Mouse (Mus musculus) neural tube, embryonic 13.5 days (tissue): ENCODE measurements around the gene Pdgfc. TPM values are rescaled to one million over a fixed set of nuclear protein-coding genes. Genes with fewer than 3 reads are reported as not detected.

Experiments
- ATAC-seq: fragments of 200-750 bp; cut with Nextera tagmentation; 2 replicates; pipeline ENCODE4 v1.8.0; 2017; ENCODE audit warnings: low read depth, mild to moderate bottlenecking, moderate TSS enrichment, moderate library complexity
- H3K27ac ChIP-seq: fragments of 300-500 bp; sonication (generic); replicated peaks from 2 replicates; pipeline ENCODE4 v1.5.1; 2015; ENCODE audit warnings: moderate library complexity, mild to moderate bottlenecking, inconsistent platforms
- H3K27me3 ChIP-seq: fragments of 300-500 bp; sonication (generic); 2 replicates; pipeline ENCODE4 v1.6.1; 2015; ENCODE audit warnings: mild to moderate bottlenecking, inconsistent platforms
- H3K36me3 ChIP-seq: fragments of 300-500 bp; sonication (generic); 2 replicates; pipeline ENCODE4 v1.6.1; 2015; ENCODE audit warnings: mild to moderate bottlenecking, inconsistent platforms
- H3K4me1 ChIP-seq: fragments of 300-500 bp; sonication (generic); replicated peaks from 2 replicates; pipeline ENCODE4 v1.6.1; 2015; ENCODE audit warnings: inconsistent platforms
- H3K4me2 ChIP-seq: fragments of 300-500 bp; sonication (generic); 2 replicates; pipeline ENCODE4 v1.6.1; 2015; ENCODE audit warnings: inconsistent platforms, mild to moderate bottlenecking, moderate library complexity
- H3K4me3 ChIP-seq: fragments of 300-500 bp; sonication (generic); 2 replicates; pipeline ENCODE4 v1.5.1; 2015; ENCODE audit warnings: mild to moderate bottlenecking, inconsistent platforms
- H3K9ac ChIP-seq: fragments of 300-500 bp; sonication (generic); 2 replicates; pipeline ENCODE4 v1.6.1; 2015; ENCODE audit warnings: moderate library complexity, mild to moderate bottlenecking, inconsistent platforms
- H3K9me3 ChIP-seq: fragments of 300-500 bp; sonication (generic); 2 replicates; pipeline ENCODE4 v1.6.1; 2016; ENCODE audit warnings: inconsistent platforms
- WGBS: fragments of 180-500 bp; shearing (Covaris S2); methylation state at CpG from one replicate; pipeline ENCODE4 v1.1.7; 2015; 5-methylcytosine and 5-hydroxymethylcytosine counted together
- polyA plus RNA-seq: library from polyadenylated mRNA; unstranded; fragments of >200 nt; fragmentation: Nextera tagmentation; extraction: Ambion mirVana; gene quantifications from 2 replicates; pipeline ENCODE4 v1.2.1, GENCODE M21; 2015

Pdgfc gene
- polyA plus RNA-seq, 1 experiment from 2014 or later, result 4.1 TPM

- WGBS, result 44% methylated on average over 4 of the region's 4 CpGs
- Histone ChIP-seq H3K27me3 (no peaks in the 10 kb centered on the region), H3K36me3 (no peaks in the 10 kb centered on the region), H3K4me2 (no peak overlapping the region), H3K4me3 (no peak overlapping the region), H3K9ac (no peak overlapping the region), H3K9me3 (no peaks in the 10 kb centered on the region), H3K4me1 (no peaks in the 10 kb centered on the region), H3K27ac (no peak overlapping the region)
- ATAC-seq, result no peak
Observed at GRCm38 (mm10) chr3:81170073-81170809, 134.0 kb downstream of the Pdgfc start.

- Histone ChIP-seq H3K9me3 (no peaks in the 10 kb centered on the region), H3K9ac (no peak overlapping the region), H3K4me1 (no peaks in the 10 kb centered on the region), H3K36me3 (no peaks in the 10 kb centered on the region), H3K4me2 (no peak overlapping the region), H3K27me3 (no peaks in the 10 kb centered on the region), H3K27ac (no peak overlapping the region), H3K4me3 (no peak overlapping the region)
- no peak for ATAC-seq
- WGBS, result 90% methylated on average over 3 of the region's 3 CpGs
Observed at GRCm38 (mm10) chr3:81174832-81175231, 138.6 kb downstream of the Pdgfc start.

GRCm38 (mm10) chr3:81181319-81182013 lies 145.2 kb downstream of the Pdgfc start:
- H3K4me2 ChIP-seq, result no peak overlapping the region
- H3K27me3 ChIP-seq, result no peaks in the 10 kb centered on the region
- no peak for ATAC-seq
- H3K4me3 ChIP-seq, result no peak overlapping the region
- H3K27ac ChIP-seq, result no peak overlapping the region
- H3K9me3 ChIP-seq, result no peaks in the 10 kb centered on the region
- WGBS, result 94% methylated on average over 1 of the region's 1 CpGs
- H3K4me1 ChIP-seq, result no peaks in the 10 kb centered on the region
- no peak overlapping the region for H3K9ac ChIP-seq
- no peaks in the 10 kb centered on the region for H3K36me3 ChIP-seq

GRCm38 (mm10) chr3:81196937-81197336 lies 160.7 kb downstream of the Pdgfc start:
- no peak overlapping the region for H3K9ac ChIP-seq
- no peaks in the 10 kb centered on the region for H3K9me3 ChIP-seq
- H3K27me3 ChIP-seq, result no peaks in the 10 kb centered on the region
- no peak overlapping the region for H3K4me2 ChIP-seq
- H3K36me3 ChIP-seq, result no peaks in the 10 kb centered on the region
- no peak overlapping the region for H3K27ac ChIP-seq
- no peaks in the 10 kb centered on the region for H3K4me1 ChIP-seq
- no peak overlapping the region for H3K4me3 ChIP-seq
- no peak for ATAC-seq
- 83% methylated on average over 2 of the region's 2 CpGs for WGBS

- WGBS, result 85% methylated on average over 4 of the region's 4 CpGs
- H3K27me3 ChIP-seq, result no peaks in the 10 kb centered on the region
- H3K27ac ChIP-seq, result no peak overlapping the region
- H3K4me3 ChIP-seq, result no peak overlapping the region
- no peak for ATAC-seq
- no peaks in the 10 kb centered on the region for H3K4me1 ChIP-seq
- H3K4me2 ChIP-seq, result no peak overlapping the region
- no peaks in the 10 kb centered on the region for H3K9me3 ChIP-seq
- no peaks in the 10 kb centered on the region for H3K36me3 ChIP-seq
- H3K9ac ChIP-seq, result no peak overlapping the region
Observed at GRCm38 (mm10) chr3:81197644-81198043, 161.4 kb downstream of the Pdgfc start.

- H3K4me1 ChIP-seq, result no peaks in the 10 kb centered on the region
- H3K27me3 ChIP-seq, result no peaks in the 10 kb centered on the region
- WGBS, result 80% methylated on average over 8 of the region's 8 CpGs
- no peak overlapping the region for H3K9ac ChIP-seq
- H3K9me3 ChIP-seq, result no peaks in the 10 kb centered on the region
- no peaks in the 10 kb centered on the region for H3K36me3 ChIP-seq
- H3K4me2 ChIP-seq, result no peak overlapping the region
- no peak overlapping the region for H3K27ac ChIP-seq
- ATAC-seq, result no peak
- no peak overlapping the region for H3K4me3 ChIP-seq
Observed at GRCm38 (mm10) chr3:81200647-81201046, 164.4 kb downstream of the Pdgfc start.

- no peak for ATAC-seq
- Histone ChIP-seq H3K27ac (no peak overlapping the region), H3K27me3 (no peaks in the 10 kb centered on the region), H3K9ac (no peak overlapping the region), H3K36me3 (no peaks in the 10 kb centered on the region), H3K4me2 (no peak overlapping the region), H3K4me1 (no peaks in the 10 kb centered on the region), H3K4me3 (no peak overlapping the region), H3K9me3 (no peaks in the 10 kb centered on the region)
- WGBS, result 61% methylated on average over 5 of the region's 5 CpGs
Observed at GRCm38 (mm10) chr3:81205201-81205600, 169.0 kb downstream of the Pdgfc start.

- no peak overlapping the region for H3K9ac ChIP-seq
- H3K36me3 ChIP-seq, result no peaks in the 10 kb centered on the region
- H3K4me3 ChIP-seq, result no peak overlapping the region
- ATAC-seq, result no peak
- no peaks in the 10 kb centered on the region for H3K9me3 ChIP-seq
- H3K4me1 ChIP-seq, result no peaks in the 10 kb centered on the region
- H3K27ac ChIP-seq, result no peak overlapping the region
- no peak overlapping the region for H3K4me2 ChIP-seq
- WGBS, result 53% methylated on average over 2 of the region's 2 CpGs
- H3K27me3 ChIP-seq, result no peaks in the 10 kb centered on the region
Observed at GRCm38 (mm10) chr3:81208246-81208645, 172.0 kb downstream of the Pdgfc start.

GRCm38 (mm10) chr3:81211147-81211546 lies 174.9 kb downstream of the Pdgfc start:
- 89% methylated on average over 3 of the region's 3 CpGs for WGBS
- no peaks in the 10 kb centered on the region for H3K9me3 ChIP-seq
- no peaks in the 10 kb centered on the region for H3K36me3 ChIP-seq
- ATAC-seq, result no peak
- H3K4me3 ChIP-seq, result no peak overlapping the region
- no peaks in the 10 kb centered on the region for H3K27me3 ChIP-seq
- H3K4me2 ChIP-seq, result no peak overlapping the region
- no peaks in the 10 kb centered on the region for H3K4me1 ChIP-seq
- H3K27ac ChIP-seq, result no peak overlapping the region
- H3K9ac ChIP-seq, result no peak overlapping the region

GRCm38 (mm10) chr3:81211666-81212065 lies 175.4 kb downstream of the Pdgfc start:
- H3K4me2 ChIP-seq, result no peak overlapping the region
- H3K4me1 ChIP-seq, result no peaks in the 10 kb centered on the region
- H3K27ac ChIP-seq, result no peak overlapping the region
- H3K4me3 ChIP-seq, result no peak overlapping the region
- ATAC-seq, result no peak
- no peaks in the 10 kb centered on the region for H3K27me3 ChIP-seq
- H3K9me3 ChIP-seq, result no peaks in the 10 kb centered on the region
- no peaks in the 10 kb centered on the region for H3K36me3 ChIP-seq
- WGBS, result 71% methylated on average over 3 of the region's 3 CpGs
- no peak overlapping the region for H3K9ac ChIP-seq

- Histone ChIP-seq H3K36me3 (no peaks in the 10 kb centered on the region), H3K27ac (no peak overlapping the region), H3K4me1 (no peaks in the 10 kb centered on the region), H3K9me3 (no peaks in the 10 kb centered on the region), H3K4me2 (no peak overlapping the region), H3K4me3 (no peak overlapping the region), H3K27me3 (no peaks in the 10 kb centered on the region), H3K9ac (no peak overlapping the region)
- no peak for ATAC-seq
- WGBS, result 76% methylated on average over 4 of the region's 4 CpGs
Observed at GRCm38 (mm10) chr3:81215547-81216118, 179.4 kb downstream of the Pdgfc start.

- no peaks in the 10 kb centered on the region for H3K4me1 ChIP-seq
- ATAC-seq, result no peak
- no peak overlapping the region for H3K4me3 ChIP-seq
- H3K36me3 ChIP-seq, result no peaks in the 10 kb centered on the region
- H3K27ac ChIP-seq, result no peak overlapping the region
- H3K9me3 ChIP-seq, result no peaks in the 10 kb centered on the region
- no peak overlapping the region for H3K9ac ChIP-seq
- no peaks in the 10 kb centered on the region for H3K27me3 ChIP-seq
- 84% methylated on average over 4 of the region's 4 CpGs for WGBS
- H3K4me2 ChIP-seq, result no peak overlapping the region
Observed at GRCm38 (mm10) chr3:81221682-81222081, 185.5 kb downstream of the Pdgfc start.
